Mouse (Mus musculus) thymus, postnatal 10 days (tissue): ENCODE results near the gene Map4.
A peak's percentile ranks its signal among the peaks of the same experiment; 100 is the strongest.
"Not testable (repeated sequence)": the region's sequence is repeated elsewhere in the genome, so short reads cannot be mapped to it uniquely, and the experiment has no call there.

Source experiments
- DNase-seq, 2 experiments: peaks; one replicate each; pipeline ENCODE4 v3.0.0; 2021; ENCODE audit warnings: low spot score in 2 of 2

The Map4 gene

GRCm38 (mm10) chr9:110062405-110062804, 131.1 kb downstream of the Map4 start:
- peak; percentile 72 to 75 for DNase-seq

- DNase-seq: peak; percentile 31 to 39
These were observed 131.6 kb downstream of the Map4 start for GRCm38 (mm10) chr9:110062861-110063260.

GRCm38 (mm10) chr9:110064641-110065040, 133.4 kb downstream of the Map4 start:
- no peak for DNase-seq

- no peak for DNase-seq
These were observed 137.5 kb downstream of the Map4 start for GRCm38 (mm10) chr9:110068745-110069144.

- DNase-seq: no peak
These were observed 139.1 kb downstream of the Map4 start for GRCm38 (mm10) chr9:110070358-110070757.

GRCm38 (mm10) chr9:110071011-110071410, 139.8 kb downstream of the Map4 start:
- DNase-seq: no peak

GRCm38 (mm10) chr9:110071843-110072242, 140.6 kb downstream of the Map4 start:
- DNase-seq: peak; percentile 77 to 91

GRCm38 (mm10) chr9:110076468-110076867, 145.2 kb downstream of the Map4 start:
- DNase-seq: not testable (repeated sequence)

- DNase-seq: no peak
These were observed 149.8 kb downstream of the Map4 start for GRCm38 (mm10) chr9:110081066-110081465.

- no peak for DNase-seq
These were observed 153.1 kb downstream of the Map4 start for GRCm38 (mm10) chr9:110084201-110084964.

GRCm38 (mm10) chr9:110085693-110086092, 154.4 kb downstream of the Map4 start:
- no peak for DNase-seq

GRCm38 (mm10) chr9:110093303-110093702, 162.0 kb downstream of the Map4 start:
- peak in 1 of 2 experiments; percentile 39 for DNase-seq

- no peak for DNase-seq
These were observed 163.5 kb downstream of the Map4 start for GRCm38 (mm10) chr9:110094761-110095160.

- no peak for DNase-seq
These were observed 166.5 kb downstream of the Map4 start for GRCm38 (mm10) chr9:110097791-110098190.

- peak; percentile 85 to 96 for DNase-seq
These were observed 169.7 kb downstream of the Map4 start for GRCm38 (mm10) chr9:110100627-110101600.

- no peak for DNase-seq
These were observed 185.2 kb downstream of the Map4 start for GRCm38 (mm10) chr9:110116353-110116976.

- DNase-seq: peak; percentile 77 to 80
These were observed 185.9 kb downstream of the Map4 start, which contains the start of gene Smarcc1 for GRCm38 (mm10) chr9:110116977-110117778. TSS of gene Smarcc1 (plus strand) at chr9:110117708.

GRCm38 (mm10) chr9:110117779-110118139, 186.5 kb downstream of the Map4 start, which contains the start of gene Dhx30:
TSS of gene Dhx30 (minus strand) at chr9:110117830.
- no peak for DNase-seq

- DNase-seq: no peak
These were observed 187.0 kb downstream of the Map4 start for GRCm38 (mm10) chr9:110118249-110118648.

GRCm38 (mm10) chr9:110121424-110121823, 190.2 kb downstream of the Map4 start:
- DNase-seq: no peak

- DNase-seq: no peak
These were observed 192.1 kb downstream of the Map4 start for GRCm38 (mm10) chr9:110123322-110123721.
